Mouse (Mus musculus): ENCODE measurements around the gene Tedc1.

The Tedc1 gene

DNA sequence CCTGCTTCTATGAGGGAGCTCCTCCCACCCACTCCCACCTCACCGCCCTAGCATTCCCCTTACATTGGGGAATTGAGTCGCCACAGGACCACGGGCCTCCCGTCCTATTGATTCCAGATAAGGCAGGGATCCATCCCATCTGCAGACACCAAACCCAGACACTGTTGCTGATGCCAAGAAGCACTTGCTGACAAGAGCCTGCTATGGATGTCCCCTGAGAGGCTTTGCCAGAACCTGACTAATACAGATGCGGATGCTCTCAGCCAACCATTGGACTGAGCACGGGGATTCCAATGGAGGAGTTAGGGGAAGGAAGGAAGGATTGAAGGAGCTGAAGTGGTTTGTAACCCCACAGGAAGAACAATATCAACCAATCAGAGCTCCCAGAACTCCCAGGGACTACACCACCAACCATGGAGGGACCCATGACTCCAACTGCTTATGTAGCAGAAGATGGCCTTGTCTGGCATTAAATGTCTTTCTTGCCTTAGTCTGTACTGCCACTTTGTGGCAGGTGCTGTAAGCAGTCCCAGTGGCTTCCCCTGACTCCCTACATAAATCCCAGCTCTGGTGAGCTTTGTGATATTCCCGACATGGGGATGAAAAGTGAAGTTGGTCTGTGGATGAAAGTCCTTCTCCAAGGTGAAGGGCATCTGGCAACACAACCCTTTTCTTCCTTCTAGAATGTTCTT lies 49.2 kb downstream of the Tedc1 start:
- DNase-seq (ENCODE audit: low spot score) = no peak

DNA sequence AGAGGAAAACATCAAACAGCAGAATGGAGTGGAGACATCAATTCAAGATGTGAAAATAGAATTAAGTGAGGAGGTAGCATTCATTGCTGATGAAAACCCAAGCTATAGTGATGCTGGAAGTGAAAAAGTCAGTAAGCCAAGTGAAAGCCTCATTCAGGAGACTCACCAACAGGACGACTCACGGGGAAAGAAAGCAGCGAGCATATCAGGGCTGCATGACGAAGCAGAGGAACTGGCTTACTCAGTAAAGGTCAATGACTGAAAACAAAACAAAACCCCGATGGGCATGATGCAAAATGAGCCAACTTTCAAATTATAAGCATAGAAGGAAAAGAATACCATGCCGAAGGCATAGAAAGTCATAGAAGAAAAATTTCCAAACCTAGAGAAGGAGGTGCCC lies 51.5 kb downstream of the Tedc1 start:
- no peak for DNase-seq (ENCODE audit: low spot score)

DNA sequence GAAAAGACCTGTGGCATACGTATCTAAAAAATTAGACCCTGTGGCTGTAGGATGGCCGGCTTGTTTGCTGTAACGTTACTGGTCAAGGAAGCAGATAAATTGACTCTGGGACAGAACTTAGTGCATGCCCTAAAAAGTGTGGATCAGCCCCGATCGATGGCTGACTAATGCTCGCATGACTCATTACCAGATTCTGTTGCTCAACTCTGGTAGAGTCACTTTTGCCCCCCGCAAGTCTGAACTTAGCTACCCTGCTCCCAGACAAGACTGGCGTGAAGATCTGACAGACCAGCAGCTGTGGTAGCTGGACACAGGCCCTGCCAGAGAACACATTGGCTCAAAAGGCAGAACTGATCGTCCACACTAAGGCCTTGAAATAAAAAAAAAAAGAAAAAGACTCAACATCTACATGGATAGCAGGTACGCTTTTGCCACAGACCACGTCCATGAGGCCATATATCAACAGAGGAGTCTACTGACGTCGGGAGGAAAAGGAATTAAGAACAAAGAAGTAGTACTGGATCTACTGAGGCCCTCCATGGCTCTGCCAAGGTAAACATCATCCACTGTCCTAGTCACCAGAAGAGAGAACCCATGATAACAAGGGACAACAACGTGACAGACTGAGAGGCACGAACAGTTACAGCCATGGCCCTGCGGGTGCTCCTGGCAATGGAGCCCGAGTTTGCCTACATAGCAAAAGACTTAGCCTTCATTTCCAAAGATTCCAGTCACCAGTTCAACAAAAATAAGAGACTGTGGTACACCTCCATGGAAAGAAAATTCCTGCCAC lies 54.6 kb downstream of the Tedc1 start:
- no peak for DNase-seq (ENCODE audit: low spot score)

DNA sequence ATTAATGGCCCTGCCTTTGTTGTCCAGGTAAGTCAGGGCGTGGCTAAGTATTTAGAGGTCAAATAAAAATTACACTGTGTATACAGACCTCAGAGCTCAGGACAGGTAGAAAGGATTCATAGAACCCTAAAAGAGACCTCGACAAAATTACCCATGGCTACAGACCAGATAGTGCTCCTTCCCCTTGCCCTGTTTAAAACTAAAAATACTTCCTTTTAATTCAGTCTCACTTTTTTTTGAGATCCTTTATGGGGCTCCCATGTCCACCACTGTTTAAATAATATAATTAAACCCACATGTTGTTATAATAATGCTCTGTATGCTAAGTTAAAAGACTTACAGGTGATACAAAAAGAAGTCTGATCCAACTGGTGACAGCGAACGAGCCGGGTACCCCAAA lies 55.6 kb downstream of the Tedc1 start:
- no peak for DNase-seq (ENCODE audit: low spot score)

DNA sequence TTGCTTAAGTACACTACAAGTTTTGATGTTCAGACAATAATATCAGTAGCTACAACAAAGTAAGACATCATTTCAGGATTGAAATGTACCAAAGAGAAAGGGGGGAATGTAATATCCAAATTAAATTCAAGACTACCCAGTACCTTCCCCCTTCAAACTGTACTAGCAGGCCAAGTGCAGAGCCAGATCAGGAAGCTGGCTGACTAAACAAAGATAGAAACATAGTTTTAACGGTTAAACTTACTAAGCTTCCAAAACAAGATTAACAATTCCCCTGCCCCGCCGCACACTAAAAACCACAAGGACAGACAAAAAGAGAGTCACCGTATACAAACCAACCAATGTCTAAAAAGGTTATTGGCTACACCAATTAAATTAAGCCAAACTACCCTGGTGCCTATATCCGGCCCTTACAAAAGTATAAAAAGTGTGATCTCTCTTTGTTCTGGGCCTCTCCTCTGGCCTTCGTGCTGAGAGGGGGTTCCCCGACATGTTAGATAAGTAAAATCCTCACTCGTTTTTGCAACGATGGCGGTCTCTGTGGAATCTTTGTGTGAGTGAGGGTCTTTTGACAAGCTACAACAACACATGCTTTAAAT lies 56.2 kb downstream of the Tedc1 start:
- no peak for DNase-seq (ENCODE audit: low spot score)

DNA sequence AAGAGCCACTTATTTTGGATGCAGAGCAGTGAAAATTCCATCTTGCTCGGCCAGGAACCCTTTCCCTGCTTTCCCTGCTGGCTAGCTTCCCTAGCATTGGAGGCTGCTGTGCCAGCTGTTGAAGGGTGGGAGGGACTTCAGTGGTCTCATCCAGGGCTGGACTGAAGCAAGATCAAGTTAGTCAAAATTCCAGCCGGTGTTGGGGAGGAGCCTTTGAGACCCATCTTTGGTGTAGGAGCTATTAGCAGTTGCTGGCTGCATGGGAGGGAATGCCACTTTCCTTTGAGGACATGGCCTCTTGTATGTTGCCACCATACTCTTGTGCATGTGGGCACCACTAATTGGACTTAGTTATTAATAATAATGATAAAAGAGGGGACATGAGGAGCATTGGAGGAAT lies 57.0 kb downstream of the Tedc1 start:
- DNase-seq (ENCODE audit: low spot score) = no peak

DNA sequence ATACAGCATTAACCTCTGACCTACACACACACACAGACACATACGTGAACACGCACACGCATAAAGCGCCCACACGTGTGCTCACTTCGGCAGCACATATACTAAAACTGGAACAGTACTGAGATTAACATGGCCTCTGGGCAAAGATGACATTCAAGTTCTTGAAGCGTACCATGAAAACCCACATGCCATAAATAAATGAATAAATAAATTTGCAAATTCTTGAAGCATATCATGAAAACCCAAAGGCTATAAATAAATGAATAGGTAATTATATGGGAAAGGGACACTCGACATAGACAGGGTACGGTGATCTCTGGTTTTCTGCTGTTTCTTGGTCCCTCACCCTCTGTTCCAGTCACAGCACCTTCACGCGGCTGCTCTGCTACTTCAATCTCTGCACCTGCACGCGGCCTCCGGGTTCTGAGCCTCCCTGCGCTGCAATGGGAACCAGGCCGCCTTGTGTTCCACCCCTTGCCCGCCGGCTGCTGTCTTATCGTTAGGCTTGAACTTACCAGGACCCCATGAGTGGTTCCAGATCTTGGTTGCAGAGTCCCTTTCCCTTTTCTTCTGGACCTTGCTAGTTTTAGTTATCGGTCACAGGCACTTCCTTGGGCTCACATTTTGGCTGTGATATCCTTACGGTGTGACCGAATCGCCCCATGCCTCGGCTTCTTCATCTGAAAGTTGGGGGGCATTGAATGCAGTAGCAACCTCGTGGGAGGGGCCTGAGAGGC lies 58.0 kb downstream of the Tedc1 start:
- DNase-seq (ENCODE audit: low spot score) = no peak

DNA sequence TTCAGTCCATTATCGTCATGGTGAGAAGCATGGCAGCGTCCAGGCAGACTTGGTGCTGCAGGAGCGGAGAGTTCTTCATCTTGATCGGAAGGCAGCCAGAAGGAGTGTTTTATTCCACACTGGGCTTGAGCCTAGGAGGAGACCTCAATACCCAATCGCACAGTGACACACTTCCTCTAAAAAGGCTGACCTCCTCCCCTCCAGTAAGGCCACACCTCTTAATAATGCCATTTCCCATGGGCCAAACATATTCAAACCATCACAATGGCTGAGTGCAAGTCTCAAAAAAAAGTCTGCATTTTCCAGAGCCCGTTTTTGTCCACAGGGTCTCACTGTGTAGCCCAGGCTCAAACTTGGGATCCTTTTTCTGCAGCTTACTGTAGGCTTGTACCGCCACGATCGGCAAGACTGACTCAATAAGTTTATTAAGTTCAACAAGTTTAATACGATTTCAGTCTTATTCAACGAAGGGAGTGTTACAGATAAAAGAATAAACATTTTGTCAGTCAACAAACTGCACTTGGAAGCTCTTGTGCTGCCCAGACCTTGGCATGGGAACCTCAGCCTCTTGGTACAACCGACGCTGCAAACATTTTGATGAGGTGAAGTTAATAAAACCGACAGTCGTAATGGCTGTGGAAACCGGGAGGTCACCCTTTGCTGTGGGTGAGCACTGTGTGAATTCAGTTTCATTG lies 58.9 kb downstream of the Tedc1 start:
- no peak for DNase-seq (ENCODE audit: low spot score)

Data from urinary bladder, postnatal 10 days (tissue).